Mouse (Mus musculus) kidney, postnatal 10 days (tissue): ENCODE results near the gene Anks3.
A peak's percentile ranks its signal among the peaks of the same experiment; 100 is the strongest.

Experiments
- DNase-seq: peaks from one replicate; pipeline ENCODE4 v3.0.0; 2021; ENCODE audit warnings: mixed read lengths

Anks3 gene

GRCm38 (mm10) chr16:4922481-4922880 lies 41.5 kb downstream of the Anks3 start:
- no peak for DNase-seq

DNA sequence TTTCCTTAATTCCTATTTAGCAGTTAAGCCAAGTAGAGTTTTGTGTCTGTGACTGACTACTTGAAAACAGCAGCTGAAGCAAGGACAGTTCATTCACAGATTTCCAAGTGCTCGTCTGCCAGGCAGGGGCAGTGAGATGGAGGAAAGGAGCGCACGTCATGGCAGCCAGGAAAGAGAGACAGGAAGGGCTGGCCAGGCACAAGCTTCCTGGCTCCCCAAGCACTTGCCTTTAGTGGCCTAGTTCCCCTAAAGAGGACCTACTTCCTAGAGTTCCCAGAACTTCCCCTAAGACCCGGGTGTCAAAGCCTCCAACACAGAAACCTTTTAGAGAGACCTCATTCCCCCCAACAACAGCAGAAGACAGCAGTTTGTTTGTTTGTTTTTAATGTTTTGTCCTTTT lies 43.4 kb downstream of the Anks3 start:
- DNase-seq = no peak

- no peak for DNase-seq
Measured at GRCm38 (mm10) chr16:4916608-4917007, 47.4 kb downstream of the Anks3 start.

GRCm38 (mm10) chr16:4915931-4916330 lies 48.1 kb downstream of the Anks3 start:
- no peak for DNase-seq

DNA sequence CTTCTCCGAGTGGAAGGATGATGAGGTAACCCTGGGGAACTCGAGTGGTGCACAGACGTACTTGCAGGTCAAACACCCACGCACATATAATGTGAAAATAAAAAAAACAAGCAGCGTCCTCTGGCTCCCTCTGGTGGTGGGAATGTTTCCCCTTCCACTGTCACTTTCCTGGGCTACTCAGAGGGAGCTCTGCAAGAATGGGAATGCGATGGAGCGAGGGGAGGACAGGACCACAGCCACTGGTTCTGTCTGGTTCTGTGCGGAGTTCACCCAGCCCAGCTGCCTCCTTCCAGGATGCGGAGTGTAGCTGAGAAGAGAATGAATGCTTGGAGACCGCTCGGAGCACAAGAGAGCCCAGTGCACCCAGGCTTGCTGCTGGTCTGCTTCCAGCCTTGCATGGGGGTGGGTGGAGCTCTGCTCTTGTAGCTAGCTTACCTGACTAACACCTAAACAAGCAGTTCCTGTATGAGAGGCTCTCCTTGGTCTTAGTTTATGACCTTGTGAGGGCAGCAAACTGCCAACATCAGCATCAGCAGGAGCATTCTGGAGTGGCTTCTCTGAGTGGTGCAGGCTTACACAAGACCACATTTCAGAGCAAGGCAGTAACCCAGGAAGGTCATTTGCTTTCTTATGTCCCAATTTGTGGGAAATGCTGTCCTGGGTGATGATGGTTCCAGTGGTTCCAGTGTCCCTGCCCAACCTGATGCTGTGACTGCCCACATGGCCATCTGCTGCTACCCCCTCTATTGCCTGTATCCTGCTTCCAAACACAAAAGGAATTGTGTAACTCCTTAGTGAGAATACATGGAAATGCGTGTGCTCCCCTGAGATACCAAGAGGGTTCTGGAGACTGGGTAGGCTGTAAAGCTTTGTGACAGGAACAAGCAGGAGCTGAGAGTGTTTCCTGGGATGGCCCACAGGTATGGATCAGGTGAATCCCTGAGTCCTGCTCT lies 49.9 kb downstream of the Anks3 start:
- DNase-seq = peak; percentile 93

DNA sequence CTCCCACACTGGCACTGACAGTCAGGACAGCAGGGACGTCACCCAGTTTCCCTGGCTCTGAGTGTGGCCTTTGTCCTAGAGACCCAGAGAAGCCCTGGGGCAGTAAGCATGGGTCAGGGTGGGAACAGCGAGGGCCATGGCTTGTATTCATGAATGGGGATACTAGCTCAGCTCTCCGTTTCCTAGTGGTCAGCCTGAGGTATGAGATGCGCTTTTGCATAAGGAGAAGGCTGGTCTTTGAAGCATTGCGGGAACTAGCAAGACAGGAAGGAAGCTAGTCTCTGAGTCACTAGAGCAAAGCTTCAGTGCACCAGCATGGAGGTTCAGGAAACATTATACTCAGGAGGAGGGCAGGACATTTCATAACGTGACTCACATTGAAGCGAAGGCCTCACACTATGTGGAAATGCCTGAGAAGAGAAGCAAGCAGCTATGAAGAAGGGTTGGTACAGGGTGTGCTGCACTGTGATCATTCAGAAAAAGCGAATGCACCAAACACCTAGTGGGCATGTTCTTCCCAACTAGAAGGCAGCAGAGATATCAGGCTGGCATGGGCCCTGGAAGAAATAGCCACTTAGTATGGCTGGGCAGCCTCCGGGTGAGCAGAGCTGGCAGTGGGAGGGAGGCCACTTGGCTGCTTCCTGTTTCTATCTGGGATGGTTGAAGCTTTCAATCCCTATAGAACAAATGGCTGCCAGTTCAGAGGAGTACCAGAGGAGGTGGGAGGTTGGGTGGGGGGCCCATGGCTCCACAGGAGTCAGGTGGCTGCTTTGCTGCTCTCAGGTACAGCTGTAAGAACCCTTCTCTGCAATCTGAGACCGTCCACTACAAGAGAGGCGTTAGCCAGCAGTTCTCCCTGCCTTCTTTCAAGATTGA lies 50.9 kb downstream of the Anks3 start:
- DNase-seq = no peak

DNA sequence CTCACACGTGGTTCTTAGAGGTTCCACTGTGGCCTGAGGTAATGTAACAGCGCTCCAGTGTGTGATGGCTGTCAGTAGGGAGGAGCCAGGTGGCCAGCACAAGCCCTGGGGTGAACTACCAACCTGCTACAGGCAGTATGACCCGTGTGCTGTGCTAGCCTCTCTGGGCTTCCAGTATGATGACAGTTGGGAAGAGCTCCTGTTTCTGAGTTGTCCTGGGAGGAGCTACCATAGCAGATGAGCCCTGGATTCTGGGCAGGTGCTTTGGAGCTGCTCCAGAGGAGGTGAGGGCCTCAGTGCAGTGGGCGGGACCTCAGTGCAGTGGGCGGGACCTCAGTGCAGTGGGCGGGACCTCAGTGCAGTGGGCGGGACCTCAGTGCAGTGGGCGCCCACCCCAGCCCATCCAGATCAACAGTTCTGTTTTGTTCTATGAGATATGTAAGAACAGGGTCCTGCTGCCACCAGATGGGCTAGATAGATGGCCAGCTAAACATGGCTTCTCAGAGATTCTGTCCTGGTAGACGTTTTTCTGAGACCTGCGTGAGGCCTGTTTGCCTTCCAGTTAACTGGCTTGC lies 51.8 kb downstream of the Anks3 start:
- no peak for DNase-seq

GRCm38 (mm10) chr16:4910758-4911157 lies 53.2 kb downstream of the Anks3 start:
- no peak for DNase-seq

DNA sequence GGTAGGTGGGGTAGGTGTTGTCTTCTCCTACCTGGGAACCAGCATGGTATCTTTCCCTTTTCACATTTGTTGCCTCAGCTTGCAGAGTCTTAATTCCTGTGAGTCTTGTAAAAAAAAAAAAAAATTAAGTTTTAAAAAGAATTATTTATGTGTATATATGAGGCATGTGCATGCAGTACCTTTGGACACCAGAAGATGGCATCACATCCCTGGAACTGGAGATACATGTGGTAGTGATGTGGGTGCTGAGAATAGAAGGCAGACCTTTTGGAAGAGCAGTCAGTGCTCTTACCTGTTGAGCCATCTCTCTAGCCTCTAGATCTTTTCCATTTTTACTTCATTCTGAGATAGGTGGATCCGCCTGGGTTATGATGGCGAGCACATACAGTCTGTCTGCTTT lies 54.3 kb downstream of the Anks3 start:
- DNase-seq = no peak

DNA sequence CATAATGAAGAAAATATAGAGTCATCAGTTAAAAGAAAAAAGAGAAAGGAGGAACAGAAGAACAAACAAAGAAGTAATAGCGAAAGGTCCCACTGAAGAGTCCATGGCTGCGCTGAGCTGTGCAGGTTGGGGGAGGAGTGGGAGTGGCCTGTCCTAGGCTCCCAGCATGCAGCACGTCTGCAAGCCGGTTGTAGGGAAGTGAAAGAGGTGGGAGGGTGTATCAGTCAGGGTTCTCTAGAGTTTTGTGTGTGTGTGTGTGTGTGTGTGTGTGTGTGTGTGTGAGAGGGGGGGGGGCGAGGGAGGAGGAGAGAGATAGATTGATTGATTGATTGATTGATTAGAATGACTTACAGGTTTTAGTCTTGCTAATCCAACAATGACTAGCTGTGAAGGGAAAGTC lies 56.0 kb downstream of the Anks3 start:
- DNase-seq = no peak

DNA sequence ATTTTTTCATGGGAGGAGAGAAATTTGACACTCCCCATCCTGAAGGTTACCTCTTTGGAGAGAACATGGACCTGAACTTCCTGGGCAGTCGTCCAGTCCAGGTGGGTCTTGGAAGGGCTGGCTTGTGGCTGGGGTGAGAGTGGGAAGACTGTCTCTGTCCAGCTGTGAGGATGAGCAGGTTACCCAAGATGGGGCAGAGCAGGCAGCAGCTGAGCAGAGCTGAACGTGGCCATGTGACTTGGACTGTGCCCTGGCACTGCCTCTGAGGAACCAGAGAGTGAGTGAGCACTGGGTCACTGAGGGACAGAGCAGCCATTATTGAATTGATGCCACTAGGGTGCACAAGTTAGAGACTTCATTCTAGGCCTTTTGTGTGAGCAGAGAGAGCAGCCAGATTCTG lies 56.6 kb downstream of the Anks3 start:
- DNase-seq = no peak

GRCm38 (mm10) chr16:4906559-4906958 lies 57.4 kb downstream of the Anks3 start:
- no peak for DNase-seq

DNA sequence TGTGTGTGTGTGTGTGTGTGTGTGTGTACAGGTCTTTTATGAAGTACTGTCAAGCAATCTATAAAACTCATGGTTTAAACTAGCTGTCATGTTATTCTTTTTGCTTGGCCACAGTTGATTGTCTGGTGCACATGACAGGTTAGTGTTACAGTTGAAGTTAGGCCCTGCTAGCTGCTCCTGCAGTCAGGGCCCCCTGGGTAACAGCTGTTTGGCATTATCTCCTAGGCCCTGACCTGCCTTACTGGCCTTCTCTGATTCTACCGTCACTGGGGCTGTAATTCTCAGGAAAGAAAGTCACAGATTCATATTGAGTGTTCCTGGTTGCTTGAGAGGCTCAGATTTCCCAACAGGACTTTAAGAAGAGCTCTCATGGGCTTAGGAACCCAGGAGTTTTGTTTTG lies 58.4 kb downstream of the Anks3 start:
- no peak for DNase-seq

DNA sequence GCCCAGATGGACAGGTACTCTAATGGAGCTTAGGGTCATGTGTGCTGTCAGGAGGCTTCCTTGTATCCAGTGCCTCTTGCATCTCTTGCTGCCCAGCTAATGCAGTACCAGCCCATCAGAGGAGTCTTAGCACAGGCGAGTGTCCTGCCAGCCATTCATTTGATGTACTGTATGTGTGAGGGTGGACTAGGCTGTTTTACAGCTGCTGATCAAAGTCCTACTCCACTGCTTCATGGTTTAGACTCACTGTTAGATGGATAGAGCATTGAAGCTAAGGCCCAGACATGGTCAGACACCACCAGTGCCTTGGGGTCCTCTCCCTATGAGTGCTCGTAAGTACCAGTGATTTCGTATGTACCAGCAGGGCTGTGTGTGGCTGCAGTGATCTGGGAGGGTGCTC lies 59.1 kb downstream of the Anks3 start:
- DNase-seq = no peak

GRCm38 (mm10) chr16:4903491-4904102 lies 60.4 kb downstream of the Anks3 start:
- no peak for DNase-seq

DNA sequence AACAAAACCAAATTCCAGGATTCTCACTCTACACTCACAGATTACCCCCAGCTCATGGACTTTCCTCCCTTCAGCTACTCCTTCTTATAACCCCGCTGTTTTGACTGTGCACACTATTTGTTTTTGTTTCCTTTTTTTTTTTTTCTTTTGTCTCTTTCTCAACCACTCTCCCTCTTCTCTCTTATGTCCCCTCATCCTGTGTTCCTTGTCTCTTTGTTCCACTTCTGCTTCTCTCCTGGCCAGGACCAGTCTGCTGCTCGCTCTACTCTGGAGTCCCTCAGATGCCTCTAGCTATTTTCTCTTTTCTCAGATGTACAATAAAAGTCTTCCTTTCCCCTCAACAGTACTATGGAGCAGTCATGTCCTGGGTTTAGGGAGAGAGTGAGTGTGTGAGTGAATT lies 61.6 kb downstream of the Anks3 start:
- DNase-seq = no peak

DNA sequence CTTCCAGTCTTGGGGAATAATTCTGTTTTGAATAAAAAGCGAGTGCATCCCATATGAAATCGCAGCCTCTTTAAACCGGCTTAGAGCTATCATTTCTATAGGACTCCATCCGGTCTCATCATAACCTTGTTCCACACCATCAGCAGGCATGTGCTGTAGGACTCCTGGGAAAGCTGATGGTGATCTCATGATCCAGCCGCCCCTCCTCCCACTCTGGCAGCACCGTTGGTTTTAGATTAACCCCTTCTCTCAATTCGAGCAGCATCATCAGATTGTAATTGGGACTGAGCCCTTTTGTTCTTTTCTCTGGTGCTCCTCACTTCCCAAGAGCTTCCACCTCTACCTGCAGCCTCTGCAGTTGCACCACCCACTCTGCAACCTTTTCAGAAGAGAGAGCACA lies 62.8 kb downstream of the Anks3 start:
- DNase-seq = peak; percentile 40

- DNase-seq = no peak
Measured at GRCm38 (mm10) chr16:4899711-4900110, 64.3 kb downstream of the Anks3 start.

- no peak for DNase-seq
Measured at GRCm38 (mm10) chr16:4898881-4899280, 65.1 kb downstream of the Anks3 start.

- no peak for DNase-seq
Measured at GRCm38 (mm10) chr16:4897146-4897730, 66.8 kb downstream of the Anks3 start.

- peak; percentile 46 for DNase-seq
Measured at GRCm38 (mm10) chr16:4896249-4897027, 67.6 kb downstream of the Anks3 start.
